Mouse (Mus musculus): ENCODE data around the gene Dusp15. TPM values are rescaled to one million over a fixed set of nuclear protein-coding genes. Genes with fewer than 3 reads are reported as not detected.

The Dusp15 gene
- total RNA-seq, 2 experiments from 2014 or later: not detected

DNA sequence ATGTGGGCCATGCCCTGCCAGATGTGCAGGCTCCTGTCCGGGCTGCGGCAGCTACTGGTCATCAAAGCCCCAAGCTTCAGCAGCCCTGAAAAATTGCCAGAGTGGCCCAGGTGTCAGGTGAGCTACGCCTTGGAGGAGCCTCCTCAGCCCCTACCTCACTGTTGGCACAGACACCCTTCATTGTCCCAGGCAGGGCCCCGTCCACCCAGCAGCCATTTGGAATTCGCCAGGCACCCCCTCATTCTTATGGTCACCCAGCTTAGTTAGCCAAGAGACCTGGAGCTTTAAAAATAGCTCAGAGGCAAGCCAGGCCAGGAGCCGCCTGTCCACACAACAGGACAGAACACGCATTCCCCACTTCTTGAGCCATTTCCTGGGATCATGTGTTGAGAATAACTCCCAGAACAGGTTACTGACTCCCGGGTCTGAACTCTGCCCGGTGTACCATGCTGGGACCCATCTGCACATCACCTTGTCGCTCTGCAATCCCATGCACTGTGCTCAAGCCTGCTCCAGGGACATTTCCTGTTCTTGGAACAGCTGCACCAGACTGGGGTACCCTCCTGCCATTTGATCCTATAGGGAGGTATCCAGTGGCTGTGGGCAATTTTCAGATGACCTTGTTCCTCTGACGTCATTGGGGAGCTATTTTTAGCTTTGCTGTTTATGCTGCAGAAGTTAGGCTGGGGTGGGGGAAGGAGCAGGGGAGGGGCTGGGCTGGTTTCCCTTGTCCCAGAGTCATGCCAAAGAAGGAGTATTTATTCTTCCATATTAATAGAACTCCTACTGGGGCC, 46.3 kb downstream of the Dusp15 start:
- peak; percentile 46 to 61 for DNase-seq

DNA sequence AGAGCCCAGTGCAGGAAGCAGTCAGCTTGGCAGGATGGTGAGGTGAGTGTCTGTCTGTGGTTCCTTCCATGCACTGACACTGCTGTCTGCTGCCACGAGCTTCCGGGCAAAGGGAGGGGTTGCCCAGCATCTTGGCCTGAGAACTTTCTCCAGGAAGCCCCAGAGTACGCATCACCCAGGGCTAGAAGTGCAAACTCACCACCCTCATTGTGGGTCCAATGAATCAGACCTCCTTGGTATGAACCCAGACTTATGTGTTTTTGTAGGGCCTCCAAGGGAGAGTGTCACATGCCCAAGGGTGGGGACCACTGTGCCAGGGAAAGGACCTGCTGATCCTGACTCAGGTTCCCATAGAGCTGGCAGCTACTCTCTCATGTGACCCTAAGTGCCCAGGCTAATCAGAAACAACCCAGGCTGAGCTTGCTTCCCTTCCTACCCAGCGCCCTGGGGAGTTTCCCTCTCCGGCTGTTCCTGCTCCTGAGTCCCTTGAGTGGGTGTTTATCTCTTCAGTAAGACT, 47.3 kb downstream of the Dusp15 start:
- DNase-seq: peak; percentile 41 to 57

- peak; percentile 47 to 55 for DNase-seq
Measured at GRCm38 (mm10) chr2:152903586-152903985, 47.9 kb downstream of the Dusp15 start.

GRCm38 (mm10) chr2:152902658-152903057, 48.8 kb downstream of the Dusp15 start:
- no peak for DNase-seq

- no peak for DNase-seq
Measured at GRCm38 (mm10) chr2:152901296-152901695, 50.2 kb downstream of the Dusp15 start.

GRCm38 (mm10) chr2:152899011-152899410, 52.5 kb downstream of the Dusp15 start:
- DNase-seq: no peak

DNA sequence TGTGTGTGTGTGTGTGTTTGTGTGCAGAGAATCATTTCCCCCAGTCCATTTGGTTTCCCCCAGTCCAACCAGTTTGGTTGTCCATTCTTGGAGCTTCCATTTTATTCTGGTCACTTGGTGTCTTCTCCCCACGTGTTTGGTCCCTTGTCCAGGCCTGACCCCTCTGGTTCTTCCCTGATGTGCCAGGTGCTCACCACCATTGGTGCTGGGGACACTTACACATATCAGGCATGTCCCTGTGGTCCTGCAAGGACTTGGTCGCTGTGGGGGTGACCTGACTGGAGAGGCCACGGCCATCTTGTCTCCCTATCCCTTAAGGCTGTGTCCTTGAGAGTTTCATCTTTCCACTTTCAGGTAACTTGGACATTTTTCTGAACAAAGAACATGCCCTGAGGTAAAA, 54.6 kb downstream of the Dusp15 start:
- no peak for DNase-seq

DNA sequence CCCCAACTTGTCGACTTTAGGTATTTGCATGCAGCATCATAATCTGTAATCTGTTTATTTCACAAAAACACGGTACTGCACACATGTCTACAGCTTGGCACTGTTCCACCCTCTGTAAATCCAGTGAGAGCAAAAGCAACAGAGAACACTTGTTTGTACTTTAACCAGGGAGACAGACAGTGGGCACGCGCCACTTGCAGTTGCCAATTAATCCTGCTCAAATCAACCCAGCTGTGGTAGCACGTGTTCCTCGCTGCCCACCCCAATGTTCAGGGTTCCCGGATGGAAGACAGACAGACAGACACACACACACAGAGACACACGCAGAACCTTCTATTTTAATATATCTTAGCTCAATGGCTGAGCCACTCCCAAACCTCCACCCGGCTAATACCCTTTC, 55.7 kb downstream of the Dusp15 start:
- no peak for DNase-seq

Other genes with a start within 250 kb of the Dusp15 start
- 10 to 100 TPM; 63.7 to 75.1 TPM for gene Id1, start 215.4 kb downstream of the Dusp15 start, total RNA-seq (2021)
- 10 to 100 TPM; 11.9 to 15.2 TPM for gene Cox4i2, start 197.5 kb downstream of the Dusp15 start, total RNA-seq (2021)
- gene Bcl2l1, start 120.0 kb downstream of the Dusp15 start, total RNA-seq (2021): 100 to 1,000 TPM in 1 of 2 experiments, 10 to 100 TPM in 1; 77.8 to 111 TPM
- gene Tpx2, start 103.7 kb downstream of the Dusp15 start, total RNA-seq (2021): 1 to 10 TPM in 1 of 2 experiments, under 1 TPM in 1; 0.90 to 1.0 TPM
- under 1 TPM in 1 of 2 experiments, not detected in 1; 0.13 TPM for gene Mylk2, start 40.3 kb downstream of the Dusp15 start, total RNA-seq (2021)
- gene Foxs1, start 18.5 kb downstream of the Dusp15 start, total RNA-seq (2021): 1 to 10 TPM; 2.2 to 2.6 TPM
- not detected for gene Ttll9, start 10.8 kb upstream of the Dusp15 start, total RNA-seq (2021)
- gene Pdrg1, start 63.7 kb upstream of the Dusp15 start, total RNA-seq (2021): 100 to 1,000 TPM; 136 to 152 TPM
- gene Xkr7, start 80.2 kb upstream of the Dusp15 start, total RNA-seq (2021): not detected
- 10 to 100 TPM; 12.6 to 15.5 TPM for gene Ccm2l, start 114.3 kb upstream of the Dusp15 start, total RNA-seq (2021)
- 1 to 10 TPM; 1.3 to 1.9 TPM for gene Hck, start 156.8 kb upstream of the Dusp15 start, total RNA-seq (2021)
- gene Tm9sf4, start 209.6 kb upstream of the Dusp15 start, total RNA-seq (2021): 10 to 100 TPM; 36.6 to 44.4 TPM